Mouse (Mus musculus) midbrain, embryonic 16.5 days (tissue): ENCODE data around the gene Banf2. TPM values are rescaled to one million over a fixed set of nuclear protein-coding genes. Genes with fewer than 3 reads are reported as not detected.

Source experiments
- ATAC-seq: fragments of 200-750 bp; cut with Nextera tagmentation; 2 replicates; pipeline ENCODE4 v1.8.0; 2017; ENCODE audit warnings: moderate TSS enrichment
- H3K27ac ChIP-seq: fragments of 300-500 bp; sonication (generic); 2 replicates; pipeline ENCODE4 v1.5.1; 2014; ENCODE audit warnings: mild to moderate bottlenecking, low read length, mixed read lengths
- H3K27me3 ChIP-seq: fragments of 300-500 bp; sonication (generic); 2 replicates; pipeline ENCODE4 v1.6.1; 2014; ENCODE audit warnings: low read depth, low read length, mixed read lengths; ENCODE audit not compliant: control insufficient read depth, insufficient read depth
- H3K36me3 ChIP-seq: fragments of 300-500 bp; sonication (generic); 2 replicates; pipeline ENCODE4 v1.6.1; 2014; ENCODE audit warnings: mild to moderate bottlenecking, low read length, moderate library complexity, mixed read lengths; ENCODE audit not compliant: control insufficient read depth, insufficient read depth
- H3K4me1 ChIP-seq: fragments of 300-500 bp; sonication (generic); 2 replicates; pipeline ENCODE4 v1.6.1; 2014; ENCODE audit warnings: mild to moderate bottlenecking, low read length, mixed read lengths; ENCODE audit not compliant: control insufficient read depth, insufficient read depth
- H3K4me2 ChIP-seq: fragments of 300-500 bp; sonication (generic); 2 replicates; pipeline ENCODE4 v1.6.1; 2014; ENCODE audit warnings: mild to moderate bottlenecking, low read length, mixed read lengths
- H3K4me3 ChIP-seq: fragments of 300-500 bp; sonication (generic); 2 replicates; pipeline ENCODE4 v1.5.1; 2014; ENCODE audit warnings: low read depth, mild to moderate bottlenecking, low read length, moderate library complexity, mixed read lengths
- H3K9ac ChIP-seq: fragments of 300-500 bp; sonication (generic); 2 replicates; pipeline ENCODE4 v1.6.1; 2014; ENCODE audit warnings: low read depth, low read length, mixed read lengths
- H3K9me3 ChIP-seq: fragments of 300-500 bp; sonication (generic); replicated peaks from 2 replicates; pipeline ENCODE4 v1.6.1; 2014; ENCODE audit warnings: mild to moderate bottlenecking, low read length, mixed read lengths; ENCODE audit not compliant: control insufficient read depth, poor library complexity, severe bottlenecking
- WGBS: fragments of 180-500 bp; shearing (Covaris S2); extraction: QIAGEN DNeasy Blood & Tissue Kit; methylation state at CpG from one replicate; pipeline ENCODE4 v1.1.7; 2014; 5-methylcytosine and 5-hydroxymethylcytosine counted together
- polyA plus RNA-seq: library from polyadenylated mRNA; unstranded; fragments of >200 nt; fragmentation: Nextera tagmentation; extraction: Ambion mirVana; gene quantifications from 2 replicates; pipeline ENCODE4 v1.2.1, GENCODE M21; 2015

Gene Banf2
- polyA plus RNA-seq, 1 experiment from 2014 or later: not detected

DNA sequence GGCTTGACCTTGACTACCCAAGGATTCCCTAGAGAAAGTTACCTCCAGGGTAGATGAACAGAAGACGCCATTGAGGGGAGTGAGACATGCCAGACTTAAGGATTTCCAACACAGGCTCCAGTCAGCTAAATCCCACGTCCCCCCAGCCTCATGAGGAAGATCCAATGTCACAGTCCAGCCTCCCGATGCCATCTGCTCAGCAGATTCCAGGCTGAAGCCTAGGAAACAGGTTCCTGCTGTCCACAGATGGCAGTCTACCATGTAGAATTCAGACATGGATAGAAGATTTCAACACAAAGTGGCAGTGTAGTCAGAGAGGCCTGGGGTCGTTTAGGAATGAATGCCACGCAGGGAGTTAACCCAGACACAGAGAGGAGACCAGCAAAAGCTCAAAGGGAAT lies 18.4 kb upstream of the Banf2 start:
- no peak for ATAC-seq
- H3K9ac ChIP-seq: no peak overlapping the region
- no peaks in the 10 kb centered on the region for H3K27me3 ChIP-seq
- WGBS: 32% methylated on average over 5 of the region's 5 CpGs
- no peaks in the 10 kb centered on the region for H3K9me3 ChIP-seq
- H3K4me3 ChIP-seq: no peak overlapping the region
- no peaks in the 10 kb centered on the region for H3K36me3 ChIP-seq
- no peak overlapping the region for H3K27ac ChIP-seq
- no peak overlapping the region for H3K4me2 ChIP-seq
- peaks cover 7% of the 10 kb centered on the region for H3K4me1 ChIP-seq

GRCm38 (mm10) chr2:144015861-144016260 lies 17.0 kb upstream of the Banf2 start:
- H3K4me3 ChIP-seq: no peak overlapping the region
- H3K27me3 ChIP-seq: no peaks in the 10 kb centered on the region
- no peaks in the 10 kb centered on the region for H3K36me3 ChIP-seq
- no peaks in the 10 kb centered on the region for H3K9me3 ChIP-seq
- WGBS: 91% methylated on average over 9 of the region's 9 CpGs
- no peak overlapping the region for H3K4me2 ChIP-seq
- H3K4me1 ChIP-seq: no peaks in the 10 kb centered on the region
- H3K27ac ChIP-seq: no peak overlapping the region
- no peak for ATAC-seq
- no peak overlapping the region for H3K9ac ChIP-seq

DNA sequence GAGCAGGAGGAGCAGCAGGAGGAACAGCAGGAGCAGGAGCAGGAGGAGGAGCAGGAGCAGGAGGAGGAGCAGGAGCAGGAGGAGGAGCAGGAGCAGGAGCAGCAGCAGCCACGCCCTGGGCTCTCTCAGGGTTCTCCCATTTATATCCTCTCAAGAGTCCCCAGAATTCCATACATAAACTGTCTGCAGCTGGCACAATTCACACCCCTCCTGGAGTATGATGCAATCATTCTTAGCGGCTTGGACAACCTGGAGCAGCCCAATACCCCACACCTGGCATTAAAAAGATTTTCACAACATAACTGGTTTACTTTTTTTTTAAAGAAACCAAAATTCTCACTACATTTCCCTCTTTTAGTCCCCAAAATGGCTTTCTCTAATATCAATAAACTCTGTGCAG lies 12.9 kb upstream of the Banf2 start:
- 80% methylated on average over 2 of the region's 2 CpGs for WGBS

GRCm38 (mm10) chr2:144022441-144022840 lies 10.4 kb upstream of the Banf2 start:
- no peak overlapping the region for H3K4me2 ChIP-seq
- no peaks in the 10 kb centered on the region for H3K27me3 ChIP-seq
- H3K9ac ChIP-seq: no peak overlapping the region
- no peaks in the 10 kb centered on the region; the same call in 1 of the 2 replicates for H3K4me1 ChIP-seq
- no peaks in the 10 kb centered on the region for H3K36me3 ChIP-seq
- H3K4me3 ChIP-seq: no peak overlapping the region
- ATAC-seq: no peak
- 82% methylated on average over 3 of the region's 3 CpGs for WGBS
- no peaks in the 10 kb centered on the region for H3K9me3 ChIP-seq
- no peak overlapping the region for H3K27ac ChIP-seq

More for the DNA sequence above, 12.9 kb upstream of the Banf2 start:
- Histone ChIP-seq H3K4me2 (no peak overlapping the region), H3K9ac (no peak overlapping the region), H3K9me3 (no peaks in the 10 kb centered on the region), H3K4me1 (no peaks in the 10 kb centered on the region; the same call in 1 of the 2 replicates), H3K36me3 (no peaks in the 10 kb centered on the region), H3K4me3 (no peak overlapping the region), H3K27me3 (no peaks in the 10 kb centered on the region), H3K27ac (no peak overlapping the region)
- no peak for ATAC-seq

DNA sequence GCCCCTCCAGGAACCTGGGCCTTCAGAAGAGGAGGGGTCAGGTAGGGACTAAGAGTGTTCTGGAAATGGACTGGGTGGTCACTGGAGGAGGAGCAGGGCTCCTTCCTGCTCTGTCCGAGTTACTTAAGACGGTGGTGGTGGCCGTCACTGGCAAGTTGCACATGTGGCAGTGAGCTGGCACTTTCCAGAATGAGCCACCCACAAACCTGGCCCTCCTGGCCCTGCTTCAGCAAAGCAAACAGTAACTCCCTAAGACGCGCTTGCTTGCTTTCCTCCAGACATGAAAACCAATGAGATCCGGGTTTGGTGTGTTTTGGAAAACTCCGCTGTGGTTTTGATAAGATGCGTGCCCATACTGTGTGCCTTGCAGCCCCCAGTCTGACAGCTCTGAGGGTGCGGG lies 7.5 kb upstream of the Banf2 start:
- no peak overlapping the region for H3K4me2 ChIP-seq
- no peaks in the 10 kb centered on the region for H3K27me3 ChIP-seq
- H3K9me3 ChIP-seq: no peaks in the 10 kb centered on the region
- no peaks in the 10 kb centered on the region for H3K36me3 ChIP-seq
- no peaks in the 10 kb centered on the region; the same call in 1 of the 2 replicates for H3K4me1 ChIP-seq
- 93% methylated on average over 9 of the region's 9 CpGs for WGBS
- ATAC-seq: no peak
- no peak overlapping the region for H3K27ac ChIP-seq
- H3K9ac ChIP-seq: no peak overlapping the region
- no peak overlapping the region for H3K4me3 ChIP-seq

DNA sequence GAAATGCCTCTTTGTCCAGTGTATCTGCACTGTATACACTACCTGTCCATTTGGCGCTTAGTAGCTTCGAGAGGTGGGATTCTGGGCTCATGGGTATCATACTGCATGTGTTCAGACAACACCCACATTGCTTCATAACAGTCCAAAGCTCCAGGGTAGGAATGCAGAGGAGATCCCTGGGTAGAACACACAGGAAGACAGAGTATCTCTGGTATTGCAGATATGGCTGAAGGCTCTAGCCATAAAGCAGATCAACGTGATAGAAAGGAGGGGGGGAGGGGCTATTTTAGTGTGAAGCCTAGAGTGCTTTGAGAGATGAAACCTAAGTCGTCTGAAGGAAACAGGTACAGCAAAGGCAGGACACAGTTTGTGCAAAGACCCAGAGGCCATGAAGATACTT lies 6.4 kb upstream of the Banf2 start:
- Histone ChIP-seq H3K9me3 (no peaks in the 10 kb centered on the region), H3K27me3 (no peaks in the 10 kb centered on the region), H3K9ac (no peak overlapping the region), H3K4me3 (no peak overlapping the region), H3K4me2 (no peak overlapping the region), H3K36me3 (no peaks in the 10 kb centered on the region), H3K27ac (no peak overlapping the region), H3K4me1 (no peaks in the 10 kb centered on the region; the same call in 1 of the 2 replicates)
- no peak for ATAC-seq
- 87% methylated on average over 4 of the region's 4 CpGs for WGBS

DNA sequence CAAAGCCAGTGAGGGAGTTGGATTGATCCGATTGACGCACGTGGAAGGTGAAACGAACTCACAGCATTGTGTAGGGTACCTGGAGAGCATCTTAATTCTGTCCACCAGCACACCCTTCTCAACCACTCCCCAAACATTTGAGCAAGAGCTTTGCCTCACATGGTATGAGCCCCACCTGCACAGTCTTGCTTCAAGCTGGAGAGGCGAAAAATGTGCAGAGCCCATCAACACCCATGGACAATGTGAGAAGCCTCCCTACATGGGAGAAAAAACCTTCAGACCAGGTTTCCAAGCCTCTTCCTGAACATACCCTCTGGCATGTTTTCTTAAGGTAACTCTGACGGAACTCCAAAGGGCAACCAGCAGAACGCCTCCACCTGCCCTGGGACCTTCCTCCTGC lies 2.1 kb upstream of the Banf2 start:
- Histone ChIP-seq H3K4me1 (no peaks in the 10 kb centered on the region), H3K9ac (no peak overlapping the region), H3K27ac (no peak overlapping the region), H3K4me2 (no peak overlapping the region), H3K36me3 (no peaks in the 10 kb centered on the region), H3K27me3 (no peaks in the 10 kb centered on the region), H3K4me3 (no peak overlapping the region), H3K9me3 (no peaks in the 10 kb centered on the region)
- 91% methylated on average over 7 of the region's 7 CpGs for WGBS
- no peak for ATAC-seq

- no peak for ATAC-seq
- H3K4me2 ChIP-seq: no peak overlapping the region
- 84% methylated on average over 6 of the region's 6 CpGs for WGBS
- H3K9ac ChIP-seq: no peak overlapping the region
- H3K4me3 ChIP-seq: no peak overlapping the region
- no peak overlapping the region for H3K27ac ChIP-seq
- H3K36me3 ChIP-seq: no peaks in the 10 kb centered on the region
- H3K4me1 ChIP-seq: peaks cover 6% of the 10 kb centered on the region; the same call in 1 of the 2 replicates
- H3K9me3 ChIP-seq: peaks cover 7% of the 10 kb centered on the region; the same call in 1 of the 2 replicates
- no peaks in the 10 kb centered on the region for H3K27me3 ChIP-seq
Measured at GRCm38 (mm10) chr2:144044726-144045125, 11.9 kb downstream of the Banf2 start.

DNA sequence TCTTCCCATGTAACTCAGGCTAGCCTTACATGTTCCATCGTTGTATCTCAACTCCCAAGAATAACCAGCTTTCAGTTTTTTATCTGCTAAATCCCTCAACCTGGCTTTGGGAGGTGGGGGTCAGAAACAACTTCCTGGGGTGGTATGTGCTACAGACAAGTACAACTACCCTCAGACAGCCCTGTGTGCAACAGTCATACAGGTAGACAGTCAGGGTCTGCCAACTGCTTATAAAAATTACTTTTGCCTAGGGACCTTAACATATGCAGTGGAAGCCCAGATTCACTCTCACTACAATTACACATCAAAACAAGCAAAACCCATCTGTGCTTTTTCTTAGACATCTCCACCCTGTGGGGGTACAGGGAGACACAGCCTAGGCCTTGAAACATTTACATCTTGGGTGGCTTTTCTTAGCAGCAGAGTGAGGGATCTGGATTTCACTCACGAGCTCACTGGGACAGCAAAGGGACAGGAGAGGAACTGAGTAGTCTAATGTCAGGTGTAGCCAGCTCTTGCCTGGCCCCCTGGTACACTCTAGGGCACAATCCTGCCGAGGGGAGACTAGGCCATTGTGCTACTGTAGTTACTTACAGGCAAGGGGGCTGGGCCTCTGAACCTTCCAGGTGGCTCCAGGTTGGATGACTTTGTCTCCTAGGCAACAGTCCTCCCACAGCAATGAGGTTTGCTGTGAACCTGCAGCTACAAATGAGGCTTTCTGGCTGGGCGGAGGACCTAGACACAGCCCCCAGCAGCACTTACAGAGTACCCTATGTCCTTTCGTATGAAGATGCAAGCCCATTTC lies 13.1 kb downstream of the Banf2 start:
- Histone ChIP-seq H3K9ac (no peak overlapping the region), H3K4me3 (no peak overlapping the region), H3K9me3 (peaks cover 7% of the 10 kb centered on the region; the same call in 1 of the 2 replicates), H3K27ac (no peak overlapping the region), H3K4me1 (peaks cover 6% of the 10 kb centered on the region; the same call in 1 of the 2 replicates), H3K36me3 (no peaks in the 10 kb centered on the region), H3K4me2 (no peak overlapping the region), H3K27me3 (no peaks in the 10 kb centered on the region)
- ATAC-seq: peak; percentile 58; the same call in 1 of the 2 replicates
- WGBS: 61% methylated on average over 5 of the region's 5 CpGs
